Comparison of ENCODE assay signal across 8 mouse cellular contexts in the genomic region with DNA sequence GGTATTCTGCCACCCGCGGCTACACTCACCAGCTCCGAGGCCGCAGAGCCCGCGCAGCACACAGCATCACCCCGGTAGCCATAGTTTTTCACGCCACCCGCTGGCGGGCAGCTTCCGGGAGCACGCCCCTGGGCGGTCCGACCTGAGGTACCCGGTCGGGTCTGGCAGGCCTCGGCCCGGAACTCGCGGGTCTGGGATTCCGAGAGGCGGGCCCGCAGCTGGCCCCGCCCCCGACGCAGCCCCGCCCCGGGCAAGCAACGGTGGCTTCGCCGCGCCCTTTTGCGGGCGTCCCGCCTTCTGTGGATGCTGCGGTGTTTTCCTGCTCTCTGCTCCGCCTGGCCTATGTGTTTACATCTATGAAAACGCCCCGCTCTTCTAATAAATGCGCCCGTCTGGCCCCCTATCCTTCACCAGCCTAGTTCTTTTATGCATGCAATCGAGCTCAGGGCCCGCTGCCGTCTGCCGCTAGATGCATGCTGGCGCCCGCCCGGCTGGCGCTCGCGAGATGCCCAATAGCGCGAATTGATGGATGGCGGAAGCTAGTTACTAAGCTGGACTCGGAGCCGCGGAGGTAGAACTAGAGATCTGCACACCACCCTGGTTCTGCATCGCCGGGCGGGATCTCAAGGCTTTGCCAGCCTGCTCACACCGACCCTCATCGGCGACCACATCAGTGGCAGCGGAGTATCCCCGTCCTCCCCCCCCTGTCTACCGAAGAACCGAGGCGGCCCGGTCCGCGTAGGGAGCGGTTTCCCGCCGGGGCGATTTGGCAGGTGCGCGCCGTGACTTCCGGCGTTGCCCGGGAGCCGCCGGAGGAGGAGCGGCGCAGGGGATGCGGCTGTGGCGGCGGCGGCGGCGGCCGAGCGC. TPM values are rescaled to one million over a fixed set of nuclear protein-coding genes. Genes with fewer than 3 reads are reported as not detected.
DNase-seq lines count a peak whose midpoint lies in the region; ATAC-seq and TF ChIP-seq lines count a peak whose summit lies in the region.

Gene Mrpl40, minus strand, starts transcription at position 421 of the 867 bp plus-strand sequence.
Gene Hira, plus strand, starts transcription at position 596 of the 867 bp plus-strand sequence.

- peak within 1 kb of the TSS; percentile 84 for H3K27ac ChIP-seq in heart, embryonic 12.5 days (ENCODE audit: poor library complexity, severe bottlenecking)
- peak within 1 kb of the TSS; percentile 97 for H3K27ac ChIP-seq in kidney, postnatal 0 days
- H3K27ac ChIP-seq in liver, embryonic 11.5 days (ENCODE audit: low read depth, low read length): peak within 1 kb of the TSS; percentile 96
- peak within 1 kb of the TSS; percentile 93 for H3K27ac ChIP-seq in stomach, embryonic 14.5 days (ENCODE audit: low read length)

- H3K36me3 ChIP-seq in C2C12 (ENCODE audit: control insufficient read depth, insufficient read depth): peaks cover 34% of the 10 kb centered on the region
- H3K36me3 ChIP-seq in erythroblast, embryonic 14.5 days (ENCODE audit: control insufficient read depth): peaks cover 64% of the 10 kb centered on the region
- H3K36me3 ChIP-seq in heart, embryonic 12.5 days: peaks cover 30% of the 10 kb centered on the region
- H3K36me3 ChIP-seq in kidney, postnatal 0 days (ENCODE audit: insufficient read depth, low read length): peaks cover 24% of the 10 kb centered on the region
- peaks cover 21% of the 10 kb centered on the region for H3K36me3 ChIP-seq in liver, embryonic 11.5 days (ENCODE audit: control insufficient read depth, insufficient read depth, low read length)
- peaks cover 20% of the 10 kb centered on the region for H3K36me3 ChIP-seq in stomach, embryonic 14.5 days (ENCODE audit: control insufficient read depth, insufficient read depth, low read length)

- peak within 1 kb of the TSS; percentile 82 for H3K4me3 ChIP-seq in C2C12 (ENCODE audit: insufficient read depth, poor library complexity, severe bottlenecking)
- peak within 1 kb of the TSS; percentile 99 for H3K4me3 ChIP-seq in erythroblast, embryonic 14.5 days (replicated peaks)
- H3K4me3 ChIP-seq in heart, embryonic 12.5 days: peak within 1 kb of the TSS; percentile 94
- peak within 1 kb of the TSS; percentile 95 for H3K4me3 ChIP-seq in kidney, postnatal 0 days (replicated peaks; ENCODE audit: low read depth, low read length)
- H3K4me3 ChIP-seq in liver, embryonic 11.5 days (ENCODE audit: low read depth, low read length): peak within 1 kb of the TSS; percentile 89
- peak within 1 kb of the TSS; percentile 81 for H3K4me3 ChIP-seq in stomach, embryonic 14.5 days (ENCODE audit: low read depth, low read length)

- peaks cover 48% of the 10 kb centered on the region for H3K79me3 ChIP-seq in C2C12 (ENCODE audit: low read depth)

- DNase-seq in brain, embryonic 14.5 days (ENCODE audit: low read depth): peak; percentile 95
- DNase-seq in kidney, postnatal 0 days (ENCODE audit: low spot score): peak; percentile 92
- DNase-seq in liver, embryonic 11.5 days (ENCODE audit: low spot score): peak; percentile 96
- peak; percentile 95 for DNase-seq in naive thymus-derived CD4-positive, alpha-beta T cell, adult 2 months (ENCODE audit: low read depth)

- H3K27me3 ChIP-seq in C2C12 (ENCODE audit: control insufficient read depth, insufficient read depth, insufficient read length): no peaks in the 10 kb centered on the region
- H3K27me3 ChIP-seq in erythroblast, embryonic 14.5 days (ENCODE audit: control insufficient read depth): no peaks in the 10 kb centered on the region
- no peaks in the 10 kb centered on the region for H3K27me3 ChIP-seq in heart, embryonic 12.5 days (replicated peaks)
- H3K27me3 ChIP-seq in kidney, postnatal 0 days (ENCODE audit: insufficient read depth, low read length): no peaks in the 10 kb centered on the region
- no peaks in the 10 kb centered on the region for H3K27me3 ChIP-seq in liver, embryonic 11.5 days (replicated peaks; ENCODE audit: control insufficient read depth, insufficient read depth, low read length)
- H3K27me3 ChIP-seq in stomach, embryonic 14.5 days (ENCODE audit: control insufficient read depth, insufficient read depth, low read length): no peaks in the 10 kb centered on the region

- TF ChIP-seq CTCF in C2C12 (IDR thresholded peaks at IDR 0.05; ENCODE audit: control insufficient read depth, insufficient read depth, insufficient read length): no peak
- TF ChIP-seq CTCF in brain, embryonic 14.5 days (IDR thresholded peaks at IDR 0.05; ENCODE audit: borderline replicate concordance, extremely low read depth, insufficient read depth, insufficient read length): no peak
- TF ChIP-seq CTCF in kidney, postnatal 0 days (IDR thresholded peaks at IDR 0.05; ENCODE audit: low read depth): peak; percentile 26; the same call in 1 of the 2 replicates

- H3K9ac ChIP-seq in heart, embryonic 12.5 days: peak within 1 kb of the TSS; percentile 94
- peak within 1 kb of the TSS; percentile 92 for H3K9ac ChIP-seq in kidney, postnatal 0 days (ENCODE audit: low read depth, low read length)
- H3K9ac ChIP-seq in liver, embryonic 11.5 days (ENCODE audit: low read depth, low read length): peak within 1 kb of the TSS; percentile 93
- peak within 1 kb of the TSS; percentile 90 for H3K9ac ChIP-seq in stomach, embryonic 14.5 days (replicated peaks; ENCODE audit: low read depth, low read length)

- H3K79me2 ChIP-seq in C2C12 (ENCODE audit: control insufficient read depth, insufficient read depth): peaks cover 72% of the 10 kb centered on the region

- peak within 1 kb of the TSS; percentile 88 for H3ac ChIP-seq in C2C12 (ENCODE audit: control insufficient read depth, insufficient read length, low read depth)

- ATAC-seq in heart, embryonic 12.5 days (ENCODE audit: insufficient number of reproducible peaks, low FRiP score): peak; percentile 96
- peak; percentile 95 for ATAC-seq in kidney, postnatal 0 days (replicated peaks; ENCODE audit: low FRiP score, low read depth)
- peak; percentile 93 for ATAC-seq in liver, embryonic 11.5 days (replicated peaks; ENCODE audit: low FRiP score)
- peak; percentile 95 for ATAC-seq in stomach, embryonic 14.5 days (ENCODE audit: insufficient number of reproducible peaks, insufficient read depth, low FRiP score, low read depth)

- WGBS in heart, embryonic 12.5 days: under 1% methylated on average over 93 of the region's 93 CpGs
- WGBS in kidney, postnatal 0 days: under 1% methylated on average over 84 of the region's 93 CpGs
- WGBS in liver, embryonic 11.5 days: under 1% methylated on average over 93 of the region's 93 CpGs
- WGBS in stomach, embryonic 14.5 days: under 1% methylated on average over 89 of the region's 93 CpGs

- peaks cover 53% of the 10 kb centered on the region for H3K4me1 ChIP-seq in erythroblast, embryonic 14.5 days (ENCODE audit: control insufficient read depth)
- H3K4me1 ChIP-seq in heart, embryonic 12.5 days (replicated peaks): peaks cover 13% of the 10 kb centered on the region
- peaks cover 8% of the 10 kb centered on the region; the same call in 1 of the 2 replicates for H3K4me1 ChIP-seq in kidney, postnatal 0 days (replicated peaks; ENCODE audit: insufficient read depth, low read length)
- peaks cover 9% of the 10 kb centered on the region for H3K4me1 ChIP-seq in liver, embryonic 11.5 days (replicated peaks; ENCODE audit: control insufficient read depth, insufficient read depth, low read length)
- peaks cover 4% of the 10 kb centered on the region; the same call in 1 of the 2 replicates for H3K4me1 ChIP-seq in stomach, embryonic 14.5 days (ENCODE audit: control insufficient read depth, insufficient read depth, low read length)

- peak within 1 kb of the TSS; percentile 95 for H3K4me2 ChIP-seq in heart, embryonic 12.5 days
- peak within 1 kb of the TSS; percentile 90 for H3K4me2 ChIP-seq in kidney, postnatal 0 days (ENCODE audit: low read length)
- peak within 1 kb of the TSS; percentile 84 for H3K4me2 ChIP-seq in liver, embryonic 11.5 days
- peak within 1 kb of the TSS; percentile 73 for H3K4me2 ChIP-seq in stomach, embryonic 14.5 days (replicated peaks; ENCODE audit: low read depth, low read length)

- no peaks in the 10 kb centered on the region for H3K9me3 ChIP-seq in erythroblast, embryonic 14.5 days (ENCODE audit: control insufficient read depth, low read length)
- H3K9me3 ChIP-seq in heart, embryonic 12.5 days (replicated peaks): no peaks in the 10 kb centered on the region
- no peaks in the 10 kb centered on the region for H3K9me3 ChIP-seq in kidney, postnatal 0 days (replicated peaks; ENCODE audit: low read length)
- no peaks in the 10 kb centered on the region for H3K9me3 ChIP-seq in liver, embryonic 11.5 days (ENCODE audit: control insufficient read depth, low read length)
- H3K9me3 ChIP-seq in stomach, embryonic 14.5 days (ENCODE audit: control insufficient read depth, low read depth, low read length): no peaks in the 10 kb centered on the region

- TF ChIP-seq POLR2A in brain, embryonic 14.5 days (IDR thresholded peaks at IDR 0.05; ENCODE audit: borderline replicate concordance, extremely low read depth, insufficient read depth, insufficient read length, poor library complexity, severe bottlenecking): peak; percentile 73

TF ChIP-seq in C2C12, 6 proteins besides CTCF, POLR2A, EP300 and RAD21:
- TF ChIP-seq MAX (IDR thresholded peaks at IDR 0.05): peak; percentile 72
- TF ChIP-seq FOSL1 (IDR thresholded peaks at IDR 0.05; ENCODE audit: insufficient read depth, low read length, poor library complexity, severe bottlenecking): no peak
- TF ChIP-seq MYOD1 (IDR thresholded peaks at IDR 0.05; ENCODE audit: control insufficient read depth, insufficient read length, low read depth): no peak

RNA-seq across cellular contexts. Expression of gene Mrpl40, which starts in this region (rescaled TPM):
- polyA plus RNA-seq in C2C12 (2012; fragmentation: generic; extraction: Trizol): 62.7 TPM
- 17.1 and 21.4 TPM in 2 replicates for polyA plus RNA-seq in brain, embryonic 14.5 days (2012; rRNA removed)
- 1.9 and 2.1 TPM in 2 replicates for polyA plus RNA-seq in erythroblast, embryonic 14.5 days (2012)
- polyA plus RNA-seq in heart, embryonic 12.5 days (2016; fragmentation: Nextera tagmentation; extraction: Ambion mirVana): 87.2 and 89.1 TPM in 2 replicates
- polyA plus RNA-seq in kidney, postnatal 0 days (2015; fragmentation: Nextera tagmentation; extraction: Ambion mirVana): 89.9 and 96.5 TPM in 2 replicates
- polyA plus RNA-seq in liver, embryonic 11.5 days (2014; fragmentation: Nextera tagmentation; extraction: Ambion mirVana): 134 and 136 TPM in 2 replicates
- polyA plus RNA-seq in stomach, embryonic 14.5 days (2014; fragmentation: Nextera tagmentation; extraction: Ambion mirVana): 87.2 and 91.6 TPM in 2 replicates

RNA-seq across cellular contexts. Expression of gene Hira, which starts in this region (rescaled TPM):
- polyA plus RNA-seq in C2C12 (2012; fragmentation: generic; extraction: Trizol): 43.8 TPM
- polyA plus RNA-seq in brain, embryonic 14.5 days (2012; rRNA removed): 119 and 120 TPM in 2 replicates
- polyA plus RNA-seq in erythroblast, embryonic 14.5 days (2012): 0.95 and 1.0 TPM in 2 replicates
- polyA plus RNA-seq in heart, embryonic 12.5 days (2016; fragmentation: Nextera tagmentation; extraction: Ambion mirVana): 14.2 and 14.6 TPM in 2 replicates
- polyA plus RNA-seq in kidney, postnatal 0 days (2015; fragmentation: Nextera tagmentation; extraction: Ambion mirVana): 11.1 and 11.2 TPM in 2 replicates
- polyA plus RNA-seq in liver, embryonic 11.5 days (2014; fragmentation: Nextera tagmentation; extraction: Ambion mirVana): 9.4 and 13.1 TPM in 2 replicates
- 16.3 and 16.8 TPM in 2 replicates for polyA plus RNA-seq in stomach, embryonic 14.5 days (2014; fragmentation: Nextera tagmentation; extraction: Ambion mirVana)

Comparison
In these comparisons a context has a peak if more than half of its experiments do, and no peak if none do; other contexts are left out.
1. Peak in every context shown above with its lines: DNase-seq, ATAC-seq, H3K4me3 ChIP-seq and H3K27ac ChIP-seq.